Mouse (Mus musculus) kidney, adult 8-10 months (tissue): ENCODE measurements around the gene Alpk3.

Experiments used
- DNase-seq, 2 experiments: peaks; one replicate each; pipeline ENCODE4 v3.0.0; 2022

Gene Alpk3

DNA sequence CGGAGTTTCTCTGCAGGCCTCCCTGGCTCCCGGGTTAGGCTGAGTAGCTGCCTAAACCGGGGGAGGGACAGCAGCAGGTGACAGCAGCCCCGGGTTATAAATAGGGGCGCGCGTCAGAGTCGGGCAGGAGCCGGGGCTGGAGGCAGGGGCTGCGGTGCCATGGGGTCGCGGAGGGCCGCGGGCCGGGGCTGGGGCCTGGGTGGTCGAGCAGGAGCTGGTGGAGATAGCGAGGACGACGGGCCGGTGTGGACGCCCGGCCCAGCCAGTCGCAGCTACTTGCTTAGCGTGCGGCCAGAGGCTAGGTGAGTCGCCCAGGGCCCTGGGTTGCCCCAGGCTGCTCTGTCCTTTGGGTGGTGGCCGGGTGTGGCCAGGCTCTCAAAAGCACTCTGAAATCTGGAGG lies at the start of gene Alpk3:
Alpk3 (plus strand) TSS at position 130 of the 400 bp plus-strand sequence.
- no peak for DNase-seq

DNA sequence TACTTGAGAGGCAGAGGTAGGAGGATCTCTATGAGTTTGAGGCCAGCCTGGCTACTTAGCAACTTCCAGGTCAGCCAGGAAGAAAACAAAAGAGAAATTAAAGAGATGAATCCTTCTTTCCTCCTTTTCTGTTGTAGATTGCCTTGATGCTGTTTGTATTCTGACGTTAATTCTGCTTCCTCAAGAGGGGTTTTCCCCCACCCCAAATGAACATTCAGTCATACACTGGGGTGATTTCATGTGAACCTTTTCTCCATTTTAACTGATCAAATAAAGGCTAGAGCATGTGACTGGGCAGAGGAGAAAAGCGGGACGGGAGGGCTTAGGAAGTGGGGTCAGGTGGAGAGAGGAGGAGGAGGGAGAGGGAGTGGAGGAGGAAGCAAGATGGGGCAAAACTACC lies 49.1 kb upstream of the Alpk3 start:
- no peak for DNase-seq

DNA sequence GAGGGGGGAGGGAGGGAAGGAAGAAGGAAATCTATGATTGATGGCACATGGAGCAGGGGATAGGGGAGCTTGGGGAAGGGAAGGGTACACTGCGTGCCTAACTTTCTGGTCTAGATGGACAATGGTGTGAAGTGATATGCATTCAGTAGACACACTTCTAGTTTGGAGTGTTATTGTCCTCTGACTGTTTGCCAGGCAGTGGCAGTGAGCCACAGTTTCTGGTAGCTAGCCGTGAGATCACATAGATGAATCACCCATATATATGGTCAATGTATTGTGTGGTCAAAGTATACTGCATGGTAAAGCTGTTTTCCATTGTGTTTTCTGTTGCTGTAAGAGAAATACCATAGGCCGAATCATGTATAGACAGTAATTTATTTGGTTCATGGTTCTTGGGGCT lies 45.8 kb upstream of the Alpk3 start:
- DNase-seq = no peak

DNA sequence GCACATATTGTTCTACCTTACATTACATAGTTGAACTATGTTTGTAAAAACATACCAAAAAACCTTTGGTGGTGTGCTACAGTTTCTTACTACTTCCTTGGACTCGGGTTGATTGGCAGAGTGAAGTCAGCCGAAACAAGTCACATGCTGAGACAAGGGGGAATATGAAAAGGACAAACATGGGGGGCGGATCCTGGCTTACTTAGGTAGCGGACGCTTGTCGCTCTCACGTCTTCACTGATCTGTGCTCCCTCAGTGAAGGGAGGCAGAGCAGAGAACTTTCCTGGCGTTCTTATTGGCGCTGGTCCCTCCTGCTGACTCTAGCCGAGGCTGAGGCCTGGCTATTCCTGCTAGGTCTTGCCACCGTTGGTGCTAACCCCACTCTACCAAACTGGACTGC lies 37.1 kb upstream of the Alpk3 start:
- DNase-seq = no peak

GRCm38 (mm10) chr7:81022731-81023130 lies 34.7 kb upstream of the Alpk3 start:
- DNase-seq = no peak

DNA sequence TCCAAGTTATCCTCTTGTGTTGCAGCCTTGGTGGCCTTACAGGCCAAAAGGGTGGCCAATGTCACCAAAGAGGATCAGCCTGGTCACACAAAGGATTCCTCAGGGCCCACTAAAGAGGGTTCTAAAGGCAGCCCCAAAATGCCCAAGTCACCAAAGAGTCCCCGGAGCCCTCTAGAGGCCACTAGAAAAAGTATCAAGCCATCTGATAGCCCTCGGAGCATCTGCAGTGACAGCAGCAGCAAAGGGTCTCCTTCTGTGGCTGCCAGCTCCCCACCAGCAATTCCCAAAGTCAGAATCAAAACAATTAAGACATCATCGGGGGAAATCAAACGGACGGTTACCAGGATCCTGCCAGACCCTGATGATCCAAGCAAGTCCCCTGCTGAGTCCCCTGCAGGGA lies 33.3 kb upstream of the Alpk3 start:
- DNase-seq = no peak

GRCm38 (mm10) chr7:81024651-81025050 lies 32.7 kb upstream of the Alpk3 start:
- no peak for DNase-seq

DNA sequence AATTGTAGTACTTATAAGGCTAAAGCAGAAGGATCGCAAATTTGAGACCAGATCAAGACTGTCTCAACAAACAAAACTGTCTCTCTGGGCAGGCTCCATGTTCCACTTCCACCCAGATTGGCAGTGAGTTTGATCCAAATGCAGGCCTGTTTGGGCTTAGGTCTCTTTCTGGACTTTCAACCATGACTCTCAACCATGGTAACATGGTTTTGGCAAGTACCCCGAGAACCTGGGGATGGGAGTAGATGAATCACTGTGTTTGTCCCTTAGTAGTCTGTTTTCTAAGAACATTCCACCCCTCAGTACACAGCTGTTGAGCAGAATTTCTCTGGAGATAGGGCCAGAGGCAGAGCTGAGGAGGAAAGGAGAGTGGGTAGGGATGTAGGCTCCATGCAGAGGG lies 31.6 kb upstream of the Alpk3 start:
- DNase-seq = peak in 1 of 2 experiments; percentile 24

GRCm38 (mm10) chr7:81039711-81040110 lies 17.7 kb upstream of the Alpk3 start:
- peak; percentile 44 to 49 for DNase-seq

DNA sequence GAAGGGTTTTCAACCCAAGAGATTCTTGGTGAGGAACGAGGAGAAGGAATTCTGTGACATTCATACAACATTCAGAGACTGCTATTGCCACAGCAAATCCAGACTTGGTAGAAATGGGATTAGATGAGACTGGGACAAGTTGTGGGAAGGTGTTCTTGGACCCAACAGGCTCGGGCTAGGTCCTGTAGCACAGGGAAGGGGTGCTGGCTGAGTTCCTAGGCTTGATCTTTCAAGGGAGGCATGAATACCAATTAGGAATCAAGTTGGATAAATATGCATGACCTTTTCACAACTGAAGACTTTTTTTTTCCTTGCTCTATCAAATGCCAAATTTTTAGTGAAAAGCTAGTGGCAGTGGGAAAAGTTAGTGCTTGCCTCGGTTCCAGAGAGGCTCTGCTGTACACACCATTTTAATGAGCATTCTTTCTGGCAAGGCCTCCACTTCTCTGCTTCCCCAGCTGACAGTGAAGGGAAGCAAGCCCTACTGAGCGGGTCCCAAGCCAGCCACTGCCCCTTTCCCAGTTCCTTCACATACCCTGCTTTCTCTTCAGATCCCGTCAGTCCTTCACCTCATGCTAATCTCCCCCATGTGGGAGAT lies 14.3 kb upstream of the Alpk3 start:
- DNase-seq = no peak

GRCm38 (mm10) chr7:81047847-81048246 lies 9.6 kb upstream of the Alpk3 start:
- no peak for DNase-seq

DNA sequence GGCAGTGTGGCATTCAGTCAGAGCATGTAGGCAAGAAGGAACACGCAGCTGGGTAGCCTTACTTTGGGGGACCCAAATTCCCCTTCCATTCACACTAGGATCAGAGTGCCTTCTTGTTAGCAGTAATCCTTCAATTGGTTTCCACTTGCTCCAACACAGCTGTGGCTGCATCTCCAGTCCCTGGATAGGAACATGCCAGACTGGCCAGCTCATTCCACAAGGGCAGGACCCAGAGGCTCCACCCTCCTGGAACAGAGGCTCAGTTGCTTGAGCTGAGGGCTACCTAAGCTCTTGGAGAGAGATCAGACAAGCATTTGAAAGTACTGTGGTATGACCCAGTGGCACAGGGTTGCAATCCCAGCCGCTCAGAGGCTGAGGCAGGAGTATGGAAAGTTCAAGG lies 8.9 kb upstream of the Alpk3 start:
- DNase-seq = no peak

DNA sequence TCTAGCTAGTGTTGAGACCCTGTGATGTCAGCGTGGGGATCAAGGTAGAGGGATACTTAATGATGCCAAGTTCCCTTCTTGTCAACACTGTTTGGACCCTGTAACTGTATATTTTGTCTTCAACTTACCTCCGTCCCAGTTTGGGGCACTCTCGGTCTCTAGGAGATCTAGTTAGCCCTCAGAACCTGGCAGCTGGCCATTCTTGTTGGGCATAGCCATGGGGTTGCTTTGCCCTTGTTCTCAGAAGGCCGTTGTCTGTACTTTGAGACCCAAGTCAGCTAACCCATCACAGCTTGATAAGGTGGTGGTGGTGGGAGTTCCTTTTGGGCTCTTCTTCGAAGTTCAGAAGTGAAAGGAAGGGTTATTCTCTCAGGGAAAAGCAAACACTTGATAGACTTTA lies 7.4 kb upstream of the Alpk3 start:
- DNase-seq = no peak

DNA sequence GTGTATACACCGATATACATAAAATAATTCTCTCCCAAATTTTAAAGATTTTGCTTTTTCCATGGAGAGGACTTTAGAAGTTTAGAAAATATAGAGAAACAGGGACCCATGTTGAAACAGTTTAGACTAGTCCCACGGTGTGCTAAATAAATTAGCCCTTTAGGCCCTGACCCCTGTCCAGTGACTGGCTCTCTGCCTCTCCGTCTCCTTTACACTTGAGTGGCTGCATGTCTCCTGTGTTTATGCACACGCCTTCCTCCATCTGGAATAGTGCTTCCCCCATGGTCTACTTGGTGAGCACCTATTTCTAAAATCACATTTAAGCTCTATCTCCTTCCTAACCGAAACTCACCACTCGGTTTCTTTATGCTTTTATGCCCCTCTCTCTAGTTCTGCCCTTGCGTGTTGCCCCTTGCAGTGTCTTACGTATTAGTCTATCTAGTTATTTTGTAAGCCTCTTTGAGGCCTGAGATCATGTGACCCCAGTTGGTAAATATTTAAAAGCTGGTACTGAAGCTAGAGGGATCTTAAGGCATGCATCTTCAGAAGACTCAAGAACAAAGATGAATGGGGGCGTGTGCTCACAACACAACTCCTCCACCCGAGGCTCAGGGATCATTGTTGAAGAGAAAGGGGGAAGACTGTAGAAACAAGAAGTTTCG lies 1.6 kb upstream of the Alpk3 start:
- peak; percentile 49 to 55 for DNase-seq

- DNase-seq = no peak
These were observed 706 bp downstream of the Alpk3 start for GRCm38 (mm10) chr7:81057901-81058711.

- peak in 1 of 2 experiments; percentile 15 for DNase-seq
These were observed 1.3 kb downstream of the Alpk3 start for GRCm38 (mm10) chr7:81058712-81059154.

GRCm38 (mm10) chr7:81059388-81059787 lies 2.0 kb downstream of the Alpk3 start:
- no peak for DNase-seq

DNA sequence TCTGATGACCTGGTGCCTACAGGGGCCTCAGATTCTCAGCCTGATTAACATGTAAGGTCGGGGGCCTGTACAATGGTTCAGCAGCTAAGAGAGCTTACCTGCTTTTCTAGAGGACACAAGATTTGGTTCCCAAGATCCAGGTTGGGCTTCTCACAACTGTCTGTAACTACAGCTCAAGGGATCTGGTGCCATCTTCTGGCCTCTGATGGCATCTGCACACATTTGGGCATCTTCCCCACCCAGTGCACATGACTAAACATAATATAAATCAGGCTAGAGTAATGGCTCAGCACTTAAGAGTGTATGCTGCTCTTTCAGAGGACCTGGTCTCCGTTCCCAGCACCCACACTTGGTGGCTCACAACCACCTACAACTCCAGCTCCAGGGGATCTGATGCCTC lies 3.5 kb downstream of the Alpk3 start:
- DNase-seq = peak; percentile 34 to 68

DNA sequence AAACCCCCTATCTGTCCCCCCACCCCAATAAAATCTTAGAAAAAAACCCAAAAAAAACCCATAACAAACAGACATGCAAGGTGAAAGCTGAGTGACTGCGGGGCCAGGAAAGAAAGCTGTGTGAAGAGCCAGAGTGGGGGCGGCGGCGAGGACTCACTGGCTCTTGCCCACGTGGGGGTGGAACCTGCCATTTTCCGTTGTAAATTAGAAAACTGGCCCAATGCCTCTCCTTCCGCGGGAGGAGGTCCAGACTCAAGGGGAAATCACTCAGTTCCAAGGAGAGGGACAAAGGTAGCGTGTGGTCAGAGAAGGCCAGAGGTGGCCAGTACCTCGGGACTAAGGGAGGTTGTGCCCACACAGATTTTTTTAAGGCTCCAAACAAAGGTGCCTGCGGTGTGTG lies 4.5 kb downstream of the Alpk3 start:
- DNase-seq = peak; percentile 72

- no peak for DNase-seq
These were observed 5.9 kb downstream of the Alpk3 start for GRCm38 (mm10) chr7:81063332-81063731.

GRCm38 (mm10) chr7:81066714-81067113 lies 9.3 kb downstream of the Alpk3 start:
- DNase-seq = no peak

GRCm38 (mm10) chr7:81072463-81072862 lies 15.1 kb downstream of the Alpk3 start:
- no peak for DNase-seq

DNA sequence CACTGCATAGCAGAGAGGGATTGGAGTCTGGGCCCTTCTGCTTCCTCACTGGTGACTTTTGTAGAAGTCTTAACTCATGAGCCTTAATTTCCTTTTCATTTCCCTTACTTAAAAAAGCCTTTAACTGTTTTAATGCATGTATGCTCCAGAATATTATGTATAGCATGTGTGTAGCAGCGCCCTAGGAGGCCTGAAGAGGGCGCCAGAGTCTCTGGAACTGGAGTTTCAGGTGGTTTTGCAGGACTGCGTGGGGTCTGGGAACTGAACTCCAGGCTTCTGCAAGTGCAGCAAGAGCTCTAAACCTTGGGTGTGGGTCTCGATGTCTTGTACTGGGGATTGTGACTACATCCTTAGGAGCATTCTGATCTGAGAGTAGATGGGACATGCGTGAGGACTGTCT lies 15.9 kb downstream of the Alpk3 start:
- no peak for DNase-seq

GRCm38 (mm10) chr7:81074546-81074945 lies 17.1 kb downstream of the Alpk3 start:
- no peak for DNase-seq
